Mouse (Mus musculus) CH12F3 (cell line): ENCODE measurements around the gene Hsd17b12.

Source experiments
- in situ Hi-C: fragments of 300-500 bp; cut with MboI; formaldehyde crosslinking; loops from 2 replicates; pipeline ENCODE4 v1.14.3; 2020; ENCODE audit warnings: low sequenced_read_pairs

Gene Hsd17b12

GRCm38 (mm10) chr2:94157592-94158519 is at the start of gene Hsd17b12:
Gene Hsd17b12, minus strand, starts transcription at chr2:94157964.
- in situ Hi-C loops: no loop called here

GRCm38 (mm10) chr2:94184906-94185305 is 27.1 kb upstream of the Hsd17b12 start:
- in situ Hi-C loops: no loop called here

GRCm38 (mm10) chr2:94184142-94184541 is 26.4 kb upstream of the Hsd17b12 start:
- in situ Hi-C loops: no loop called here

DNA sequence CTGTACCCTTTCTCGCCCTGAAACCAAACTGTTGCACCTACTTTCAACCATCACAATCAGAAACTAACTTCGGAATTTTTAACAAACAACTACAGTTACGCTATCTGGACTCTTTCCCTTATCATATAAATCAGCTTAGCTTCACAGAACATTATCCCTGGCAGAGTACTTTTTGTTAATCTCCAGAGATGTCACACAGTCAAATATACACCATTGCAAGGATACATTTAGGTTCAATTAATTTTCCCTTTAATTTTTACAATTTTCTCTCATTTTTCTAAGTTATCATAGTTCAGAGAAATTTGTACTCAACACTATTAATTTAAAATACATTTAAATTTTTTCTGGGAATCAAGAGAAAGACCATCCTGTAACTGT is 21.3 kb upstream of the Hsd17b12 start:
- in situ Hi-C loops: no loop called here

DNA sequence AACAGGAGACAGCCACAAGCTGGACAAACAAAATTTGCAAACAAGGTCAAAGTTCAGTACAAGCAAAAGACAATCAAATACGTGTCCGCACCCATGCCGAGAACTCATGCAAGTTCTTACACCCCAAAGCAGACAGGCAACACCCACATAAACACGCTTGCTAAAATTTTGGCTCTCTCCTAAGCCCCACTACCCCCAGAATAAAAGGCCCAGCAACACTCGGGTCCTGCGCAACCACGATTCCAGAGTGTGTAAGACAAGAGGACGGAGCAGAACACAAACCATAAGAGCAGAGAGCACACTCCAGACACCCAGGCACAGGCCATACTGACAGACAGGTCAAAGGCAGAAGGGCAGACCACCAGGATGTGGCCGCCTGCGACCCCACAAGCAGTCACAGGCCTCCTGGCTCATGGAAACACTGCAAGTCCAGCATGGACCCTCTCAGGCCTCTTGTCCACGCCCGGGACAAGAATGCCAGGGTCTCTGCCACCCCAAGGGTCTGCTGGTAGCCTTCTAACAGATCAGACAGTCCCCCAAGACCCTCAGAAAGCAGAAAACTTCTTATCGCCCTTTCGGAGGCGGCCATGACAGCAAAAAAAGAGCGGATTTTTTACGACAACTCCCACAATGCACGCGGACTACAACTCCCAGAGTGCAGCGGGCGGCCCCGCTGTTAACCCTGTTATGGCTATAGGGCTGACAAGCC is 20.7 kb upstream of the Hsd17b12 start:
- in situ Hi-C loops: no loop called here

- in situ Hi-C loops: no loop called here
Measured at GRCm38 (mm10) chr2:94177294-94177693, 19.5 kb upstream of the Hsd17b12 start.

GRCm38 (mm10) chr2:94176381-94176780 is 18.6 kb upstream of the Hsd17b12 start:
- in situ Hi-C loops: no loop called here

- in situ Hi-C loops: no loop called here
Measured at GRCm38 (mm10) chr2:94173549-94173948, 15.8 kb upstream of the Hsd17b12 start.

DNA sequence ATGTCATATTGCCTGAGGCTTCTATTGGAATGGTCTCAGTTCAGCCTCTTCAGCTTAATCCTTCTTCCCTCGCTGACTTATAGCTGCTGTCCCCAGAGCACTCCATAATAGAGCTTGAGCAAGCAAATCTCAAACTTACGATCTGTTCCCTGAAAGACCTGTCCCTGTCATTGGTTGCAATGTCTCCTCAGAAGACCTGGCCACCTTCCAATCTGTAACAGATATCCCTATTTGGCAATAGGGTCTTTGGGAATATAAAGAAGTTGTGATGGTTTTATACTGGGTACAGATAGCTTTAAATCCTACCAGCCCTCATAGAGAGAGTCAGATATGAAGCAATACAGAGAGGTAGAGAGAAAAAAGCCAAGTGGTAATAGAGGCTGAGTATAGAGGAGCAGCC is 5.4 kb upstream of the Hsd17b12 start:
- in situ Hi-C loops: no loop called here

DNA sequence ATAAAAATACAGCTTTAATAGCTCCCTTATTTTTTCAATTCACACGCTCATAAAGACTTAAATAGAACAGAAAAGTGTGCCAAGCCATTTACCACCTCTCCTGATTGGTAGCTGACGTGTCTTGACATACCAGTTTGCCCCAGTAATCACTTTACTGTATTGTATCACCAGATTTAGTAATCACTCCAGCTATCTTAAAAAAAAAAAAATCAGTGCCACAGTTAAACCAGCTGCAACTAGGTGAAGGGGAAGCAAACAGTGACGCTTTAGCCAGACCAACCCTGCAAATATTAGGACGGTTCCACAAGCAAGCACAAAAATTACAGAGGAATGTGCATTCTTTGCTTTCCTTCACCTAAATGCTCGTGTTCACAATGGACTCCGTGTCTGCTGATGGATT is 4.4 kb upstream of the Hsd17b12 start:
- in situ Hi-C loops: no loop called here

- in situ Hi-C loops: no loop called here
Measured at GRCm38 (mm10) chr2:94158520-94158884, 738 bp upstream of the Hsd17b12 start.

- in situ Hi-C loops: no loop called here
Measured at GRCm38 (mm10) chr2:94157051-94157450, 713 bp downstream of the Hsd17b12 start.

DNA sequence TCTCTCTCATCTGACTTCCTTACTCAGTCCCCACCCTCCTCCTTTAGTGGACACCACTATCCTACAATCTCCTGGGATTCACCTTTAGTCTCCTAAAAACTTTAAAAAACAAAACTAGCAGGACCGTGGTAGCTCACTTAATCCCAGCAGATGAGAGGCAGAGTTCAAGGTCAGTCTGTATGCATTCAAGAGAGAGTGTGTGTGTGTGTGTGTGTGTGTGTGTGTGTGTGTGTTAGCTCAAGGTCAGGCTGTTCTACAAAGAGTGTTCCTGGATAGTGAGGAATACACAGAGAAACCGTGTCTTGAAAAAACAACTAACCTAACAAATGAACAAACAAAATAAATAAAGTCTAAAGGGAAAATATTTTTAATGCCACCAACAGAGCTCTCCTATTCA is 12.6 kb downstream of the Hsd17b12 start:
- in situ Hi-C loops: no loop called here

DNA sequence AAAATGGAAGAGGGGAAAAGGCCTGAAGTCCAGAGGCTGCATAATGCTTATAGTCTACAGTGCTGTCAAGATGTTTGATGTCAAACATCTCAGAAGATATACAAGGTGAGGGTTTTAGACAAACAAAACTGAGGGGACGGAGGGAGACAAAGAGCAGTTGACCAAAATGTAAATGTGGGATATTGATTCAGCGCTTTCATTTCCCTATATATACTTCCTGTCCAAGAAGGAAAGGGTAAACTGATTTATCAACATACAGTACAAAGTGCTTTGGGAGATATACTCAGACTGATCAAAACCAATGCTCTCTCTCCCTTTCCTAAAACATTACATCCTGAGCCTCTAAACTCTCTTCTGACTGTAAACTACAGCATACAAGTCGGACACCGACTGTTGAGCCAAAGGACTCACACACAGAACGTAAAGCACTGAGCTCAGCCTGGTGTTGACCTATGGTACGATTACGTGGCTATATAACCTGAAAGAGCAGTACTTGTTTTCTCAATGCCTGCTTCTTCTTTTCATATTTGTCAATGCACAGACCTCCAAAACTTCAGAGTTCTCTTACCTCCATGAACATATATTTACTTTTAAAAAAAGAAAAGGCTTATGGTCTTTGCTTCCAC is 13.1 kb downstream of the Hsd17b12 start:
- in situ Hi-C loops: no loop called here

- in situ Hi-C loops: no loop called here
Measured at GRCm38 (mm10) chr2:94141293-94141692, 16.5 kb downstream of the Hsd17b12 start.

DNA sequence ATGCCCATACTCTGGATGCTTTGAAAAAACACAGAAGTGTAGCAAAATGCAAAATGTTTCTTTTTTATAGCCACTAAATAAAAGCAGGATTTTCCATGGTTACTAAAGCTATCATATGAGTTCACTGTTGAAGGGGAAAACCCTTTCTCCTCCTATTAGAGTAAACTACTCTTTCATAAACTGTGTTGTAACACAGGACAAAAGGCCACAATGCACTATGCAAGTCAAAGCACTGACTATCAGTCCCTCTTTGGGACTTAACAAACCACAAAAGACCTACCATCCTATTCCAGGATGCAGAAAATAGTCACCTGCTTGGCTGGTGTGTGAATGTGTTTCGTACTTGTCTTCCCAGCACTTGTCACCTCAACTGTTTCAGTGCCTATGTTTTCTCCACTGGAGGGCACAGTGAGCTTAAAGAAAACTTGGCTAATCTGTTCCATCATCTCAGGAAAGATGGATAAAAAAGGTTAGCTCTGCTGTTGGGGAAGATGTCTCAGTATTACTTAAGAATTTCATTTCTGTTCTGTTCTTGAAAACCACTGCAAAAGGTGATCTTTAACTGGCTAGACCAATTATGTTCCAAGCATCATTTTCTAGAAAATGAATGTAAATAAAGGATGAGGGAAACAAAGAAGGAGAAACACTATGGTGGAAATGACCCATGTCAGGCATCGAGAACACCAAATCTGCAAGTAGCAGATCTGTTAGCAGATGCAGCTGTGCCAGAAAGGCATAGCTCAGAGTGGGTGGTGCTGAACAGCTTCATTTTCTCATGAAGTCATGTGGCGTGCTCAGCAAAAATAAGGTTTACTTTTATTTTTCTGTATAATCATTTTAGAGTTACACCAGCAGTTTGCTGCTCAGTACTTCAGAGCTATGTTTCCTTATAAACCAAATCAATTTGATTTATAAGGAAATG is 19.0 kb downstream of the Hsd17b12 start:
- in situ Hi-C loops: no loop called here

- in situ Hi-C loops: no loop called here
Measured at GRCm38 (mm10) chr2:94136837-94137236, 20.9 kb downstream of the Hsd17b12 start.

- in situ Hi-C loops: no loop called here
Measured at GRCm38 (mm10) chr2:94128496-94128895, 29.3 kb downstream of the Hsd17b12 start.

DNA sequence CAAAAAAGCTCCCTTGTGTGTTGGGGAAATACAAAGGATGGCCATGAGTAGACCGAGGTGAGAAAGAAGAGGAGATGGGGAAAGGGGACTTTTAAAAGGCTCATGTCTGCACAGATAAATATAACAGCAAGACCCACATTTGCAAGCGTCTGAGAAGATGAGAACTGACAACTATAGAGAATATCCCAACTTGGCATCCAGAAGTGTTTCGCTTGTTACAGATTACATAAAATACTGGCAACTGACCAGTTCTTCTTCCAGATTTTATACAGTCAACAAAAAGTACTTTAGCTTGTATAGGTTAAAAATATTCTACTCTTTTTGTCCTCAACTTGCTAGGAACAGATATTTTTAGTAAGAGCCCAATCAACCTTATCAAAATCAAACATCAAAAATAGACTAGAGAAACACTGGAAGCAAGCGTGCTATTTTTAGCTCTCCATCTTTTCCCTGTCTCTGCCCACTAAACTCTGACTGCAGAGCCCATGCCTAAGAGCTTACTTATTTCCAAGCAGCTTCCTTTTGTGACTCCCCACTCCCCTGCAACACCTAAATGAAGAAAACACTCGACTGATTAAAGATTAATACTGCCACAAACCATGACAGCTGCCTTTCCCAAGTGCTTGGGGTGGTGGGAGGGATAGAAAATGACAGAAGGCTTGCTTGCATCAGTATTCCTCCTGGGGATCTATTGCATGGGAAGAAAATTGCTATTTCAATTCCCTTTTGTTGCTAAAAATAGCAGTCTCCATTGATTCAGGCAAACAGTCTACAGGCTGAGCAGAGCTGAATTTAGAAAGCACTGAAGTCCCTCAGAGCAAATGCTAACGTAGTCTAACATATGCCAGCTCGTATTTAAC is 35.4 kb downstream of the Hsd17b12 start:
- in situ Hi-C loops: no loop called here

GRCm38 (mm10) chr2:94103758-94104157 is 54.0 kb downstream of the Hsd17b12 start:
- in situ Hi-C loops: no loop called here
